Mouse (Mus musculus) lung, embryonic 16.5 days (tissue): ENCODE results near the gene Tspan18. TPM values are rescaled to one million over a fixed set of nuclear protein-coding genes. Genes with fewer than 3 reads are reported as not detected.

ENCODE experiments used
- ATAC-seq: fragments of 200-750 bp; cut with Nextera tagmentation; 2 replicates; pipeline ENCODE4 v1.8.0; 2017; ENCODE audit warnings: low read depth, mild to moderate bottlenecking, moderate library complexity
- H3K27ac ChIP-seq: fragments of 300-500 bp; sonication (generic); 2 replicates; pipeline ENCODE4 v1.5.1; 2014; ENCODE audit warnings: mild to moderate bottlenecking, control low read depth, low read length
- H3K27me3 ChIP-seq: fragments of 300-500 bp; sonication (generic); 2 replicates; pipeline ENCODE4 v1.6.1; 2014; ENCODE audit warnings: low read depth, low read length, mixed read lengths; ENCODE audit not compliant: control insufficient read depth, insufficient read depth
- H3K36me3 ChIP-seq: fragments of 300-500 bp; sonication (generic); 2 replicates; pipeline ENCODE4 v1.6.1; 2014; ENCODE audit warnings: low read length; ENCODE audit not compliant: control insufficient read depth, insufficient read depth
- H3K4me1 ChIP-seq: fragments of 300-500 bp; sonication (generic); replicated peaks from 2 replicates; pipeline ENCODE4 v1.6.1; 2014; ENCODE audit warnings: low read length, mixed read lengths; ENCODE audit not compliant: control insufficient read depth, insufficient read depth
- H3K4me2 ChIP-seq: fragments of 300-500 bp; sonication (generic); 2 replicates; pipeline ENCODE4 v1.6.1; 2014; ENCODE audit warnings: low read depth, low read length, control low read depth
- H3K4me3 ChIP-seq: fragments of 300-500 bp; sonication (generic); 2 replicates; pipeline ENCODE4 v1.5.1; 2014; ENCODE audit warnings: mild to moderate bottlenecking, low read length, control low read depth
- H3K9ac ChIP-seq: fragments of 300-500 bp; sonication (generic); 2 replicates; pipeline ENCODE4 v1.6.1; 2014; ENCODE audit warnings: low read length, control low read depth
- H3K9me3 ChIP-seq: fragments of 300-500 bp; sonication (generic); 2 replicates; pipeline ENCODE4 v1.6.1; 2016; ENCODE audit warnings: low read length; ENCODE audit not compliant: control insufficient read depth
- WGBS: fragments of 180-500 bp; shearing (Covaris S2); extraction: QIAGEN DNeasy Blood & Tissue Kit; methylation state at CpG from one replicate; pipeline ENCODE4 v1.1.7; 2014; 5-methylcytosine and 5-hydroxymethylcytosine counted together
- polyA plus RNA-seq: library from polyadenylated mRNA; unstranded; fragments of >200 nt; fragmentation: Nextera tagmentation; extraction: Ambion mirVana; gene quantifications from 2 replicates; pipeline ENCODE4 v1.2.1, GENCODE M21; 2015

Tspan18 gene
- polyA plus RNA-seq, 1 experiment from 2014 or later: 29.7 TPM

DNA sequence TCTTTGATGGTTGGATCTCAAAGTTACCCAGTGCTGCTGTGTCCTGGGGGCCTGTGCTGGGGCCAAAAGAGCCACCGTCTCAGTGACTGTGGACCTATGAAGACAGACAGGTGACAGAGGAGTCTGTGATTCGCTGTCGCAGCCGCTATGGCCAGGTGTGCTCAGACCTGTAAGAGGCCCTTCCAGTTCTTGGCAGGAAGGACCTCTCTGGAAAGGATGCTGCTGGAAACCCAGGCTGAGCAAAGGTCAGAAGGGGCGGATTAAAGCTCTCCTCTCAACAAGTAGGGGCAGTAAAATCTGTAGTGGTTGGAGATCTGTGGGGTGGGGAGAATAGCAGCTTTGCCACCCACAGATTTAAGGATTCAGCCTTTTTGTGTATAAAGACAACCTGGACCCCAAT is 154.7 kb downstream of the Tspan18 start:
- H3K4me2 ChIP-seq: no peak overlapping the region
- H3K27ac ChIP-seq: no peak overlapping the region
- H3K4me3 ChIP-seq: no peak overlapping the region
- ATAC-seq: no peak
- 69% methylated on average over 5 of the region's 5 CpGs for WGBS
- H3K4me1 ChIP-seq: peaks cover 20% of the 10 kb centered on the region
- no peak overlapping the region for H3K9ac ChIP-seq
- H3K27me3 ChIP-seq: peaks cover 12% of the 10 kb centered on the region
- H3K36me3 ChIP-seq: no peaks in the 10 kb centered on the region
- H3K9me3 ChIP-seq: no peaks in the 10 kb centered on the region

DNA sequence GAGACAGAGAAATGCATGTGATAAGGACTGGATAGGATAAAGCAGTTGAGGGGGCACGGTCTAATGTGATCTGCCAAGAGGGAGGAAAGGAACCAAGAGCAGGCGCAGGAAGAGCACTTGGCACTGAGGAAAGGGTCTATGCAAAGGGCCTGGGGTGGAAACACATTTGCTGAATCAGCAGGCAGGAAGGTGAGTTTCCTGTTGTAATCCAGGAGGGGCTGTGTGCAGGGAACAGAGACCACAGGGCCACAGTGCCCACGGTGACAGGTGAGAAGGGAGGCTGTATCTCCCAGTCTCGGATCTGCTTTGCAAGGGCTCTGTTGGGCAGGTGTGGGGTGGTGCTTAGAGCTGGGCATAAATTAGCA is 156.0 kb downstream of the Tspan18 start:
- no peak for ATAC-seq
- Histone ChIP-seq H3K9me3 (no peaks in the 10 kb centered on the region), H3K4me2 (no peak overlapping the region), H3K36me3 (no peaks in the 10 kb centered on the region), H3K27ac (no peak overlapping the region), H3K27me3 (peaks cover 12% of the 10 kb centered on the region), H3K9ac (no peak overlapping the region), H3K4me1 (peaks cover 23% of the 10 kb centered on the region), H3K4me3 (no peak overlapping the region)
- WGBS: 79% methylated on average over 4 of the region's 4 CpGs

DNA sequence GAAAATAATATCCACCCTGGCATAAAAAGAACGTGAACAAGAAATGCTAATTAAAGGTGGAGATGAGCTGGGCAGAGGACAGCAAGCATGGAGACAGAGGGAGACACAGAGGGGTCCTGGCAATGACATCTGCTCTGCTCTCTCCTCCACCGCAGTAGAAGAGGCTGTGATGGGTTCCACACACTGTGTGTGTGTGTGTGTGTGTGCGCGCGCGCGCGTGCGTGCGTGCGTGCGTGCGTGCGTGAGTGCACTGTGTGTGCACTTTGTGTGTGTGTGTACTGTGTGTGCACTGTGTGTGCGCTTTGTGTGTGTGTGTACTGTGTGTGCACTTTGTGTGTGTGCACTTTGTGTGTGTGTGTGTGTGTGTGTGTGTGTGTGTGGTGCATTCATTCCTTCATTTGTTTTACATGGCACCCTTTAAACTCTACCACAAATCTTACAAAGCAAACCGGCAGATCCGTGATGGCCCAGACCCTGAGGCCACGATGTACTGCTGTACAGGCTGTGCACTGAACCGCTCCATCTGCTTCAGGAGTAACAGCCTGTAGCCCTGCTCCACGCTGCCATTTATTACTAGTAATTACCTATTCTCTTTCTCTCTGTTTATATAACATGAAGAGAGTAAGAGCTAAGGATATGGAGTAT is 156.5 kb downstream of the Tspan18 start:
- Histone ChIP-seq H3K4me2 (no peak overlapping the region), H3K27ac (no peak overlapping the region), H3K9ac (no peak overlapping the region), H3K9me3 (no peaks in the 10 kb centered on the region), H3K4me1 (peaks cover 23% of the 10 kb centered on the region), H3K27me3 (peaks cover 12% of the 10 kb centered on the region), H3K4me3 (no peak overlapping the region), H3K36me3 (no peaks in the 10 kb centered on the region)
- WGBS: 76% methylated on average over 20 of the region's 20 CpGs
- ATAC-seq: no peak

DNA sequence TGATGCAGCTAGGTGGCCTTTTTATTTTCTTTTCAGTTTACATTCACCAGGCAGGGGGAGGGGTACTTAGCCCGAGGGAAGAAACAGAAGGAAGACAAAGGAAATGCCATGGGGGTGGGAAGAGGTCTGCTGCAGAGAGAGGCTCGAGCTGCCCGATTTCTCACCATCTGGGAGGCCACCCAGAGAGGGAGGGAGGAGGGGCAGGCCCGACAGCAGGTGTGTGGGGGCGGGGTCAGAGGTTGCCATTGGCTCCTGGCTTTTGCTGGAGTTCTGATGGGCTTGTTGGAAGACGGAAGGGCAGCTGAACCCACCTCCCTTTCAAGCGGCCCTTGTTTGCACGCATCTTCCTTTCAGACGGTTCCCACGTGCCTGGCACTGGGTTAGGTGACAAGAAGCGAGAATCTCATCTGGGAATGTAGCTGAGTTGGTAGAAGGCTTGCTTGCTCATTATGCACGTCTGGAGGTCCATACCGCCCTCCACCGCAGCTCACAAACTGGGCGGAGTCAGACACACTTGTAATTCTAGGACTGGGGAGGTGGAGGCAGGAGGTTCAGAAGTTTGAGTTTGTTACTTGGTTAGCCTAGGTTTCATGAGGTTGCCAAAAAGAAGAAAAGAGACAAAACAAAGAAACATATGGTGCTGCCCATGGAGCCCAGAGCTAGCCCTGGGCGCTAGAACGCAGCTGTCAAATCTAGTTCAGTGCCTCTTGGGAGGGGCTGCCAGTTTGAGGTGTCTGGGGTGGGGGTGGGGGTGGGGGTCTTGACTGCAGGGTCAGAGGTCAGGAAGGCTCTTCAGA is 157.2 kb downstream of the Tspan18 start:
- 11% methylated on average over 17 of the region's 17 CpGs for WGBS
- no peaks in the 10 kb centered on the region for H3K36me3 ChIP-seq
- no peak overlapping the region for H3K27ac ChIP-seq
- H3K4me2 ChIP-seq: peak overlapping the region; percentile 42
- peaks cover 12% of the 10 kb centered on the region for H3K27me3 ChIP-seq
- H3K4me1 ChIP-seq: peaks cover 23% of the 10 kb centered on the region
- peak overlapping the region; percentile 16; the same call in 1 of the 2 replicates for H3K4me3 ChIP-seq
- no peaks in the 10 kb centered on the region for H3K9me3 ChIP-seq
- no peak overlapping the region for H3K9ac ChIP-seq
- peak; percentile 32; the same call in 1 of the 2 replicates for ATAC-seq

DNA sequence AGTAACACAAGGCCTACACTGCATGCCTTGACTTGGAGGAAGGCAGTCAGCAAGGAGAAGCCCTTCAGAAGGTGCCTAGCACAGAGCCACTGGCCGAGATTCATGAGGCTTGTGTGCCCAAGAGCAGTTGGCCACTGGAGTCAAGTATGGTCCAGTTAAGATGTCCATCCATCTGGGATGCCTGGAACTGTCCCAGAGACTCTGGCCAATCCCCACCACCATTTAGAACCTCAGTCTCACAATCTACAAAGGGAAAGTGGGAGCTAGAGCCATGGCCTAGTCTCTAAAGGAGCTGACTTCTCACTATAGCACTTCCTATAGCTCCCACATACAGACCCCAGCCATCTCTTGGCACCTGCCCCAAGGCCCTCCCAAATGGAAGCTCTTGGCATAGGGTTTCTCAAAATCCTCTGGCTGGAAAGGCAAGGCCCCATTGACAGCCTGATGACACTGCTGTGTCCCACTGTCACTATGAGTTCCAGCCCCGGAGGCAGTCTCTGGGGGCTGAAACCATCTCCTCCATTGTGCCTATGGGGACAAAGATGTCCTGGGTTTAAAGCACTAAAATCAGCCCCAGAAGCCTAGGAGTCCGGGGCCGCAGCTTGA is 158.0 kb downstream of the Tspan18 start:
- Histone ChIP-seq H3K4me2 (no peak overlapping the region), H3K4me3 (no peak overlapping the region), H3K9ac (no peak overlapping the region), H3K27ac (no peak overlapping the region), H3K36me3 (no peaks in the 10 kb centered on the region), H3K27me3 (peaks cover 12% of the 10 kb centered on the region), H3K9me3 (no peaks in the 10 kb centered on the region), H3K4me1 (peaks cover 24% of the 10 kb centered on the region)
- no peak for ATAC-seq
- WGBS: 30% methylated on average over 4 of the region's 4 CpGs

DNA sequence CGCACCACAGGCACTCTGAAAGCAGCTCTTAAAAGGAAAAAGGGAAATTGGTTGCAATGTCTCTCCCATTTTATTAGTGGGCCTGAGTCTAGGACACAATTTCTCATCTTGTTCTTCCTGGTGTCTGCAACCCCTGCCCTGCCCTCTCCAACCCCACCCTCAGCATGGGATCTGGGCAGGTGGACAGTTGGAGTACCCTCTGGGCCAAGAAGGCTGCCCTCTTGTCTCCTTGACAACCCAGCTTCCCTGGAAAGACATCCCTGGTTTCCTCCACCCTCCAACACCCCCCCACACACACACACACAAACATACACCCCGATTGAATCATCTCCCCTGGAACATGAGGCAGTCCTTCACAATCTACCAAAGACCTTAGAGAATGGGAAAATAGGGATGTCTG is 158.6 kb downstream of the Tspan18 start:
- no peaks in the 10 kb centered on the region for H3K36me3 ChIP-seq
- no peak overlapping the region for H3K4me2 ChIP-seq
- no peak overlapping the region for H3K9ac ChIP-seq
- ATAC-seq: no peak
- WGBS: 67% methylated on average over 2 of the region's 2 CpGs
- H3K27ac ChIP-seq: no peak overlapping the region
- peaks cover 12% of the 10 kb centered on the region for H3K27me3 ChIP-seq
- no peak overlapping the region for H3K4me3 ChIP-seq
- H3K9me3 ChIP-seq: no peaks in the 10 kb centered on the region
- peaks cover 26% of the 10 kb centered on the region for H3K4me1 ChIP-seq

DNA sequence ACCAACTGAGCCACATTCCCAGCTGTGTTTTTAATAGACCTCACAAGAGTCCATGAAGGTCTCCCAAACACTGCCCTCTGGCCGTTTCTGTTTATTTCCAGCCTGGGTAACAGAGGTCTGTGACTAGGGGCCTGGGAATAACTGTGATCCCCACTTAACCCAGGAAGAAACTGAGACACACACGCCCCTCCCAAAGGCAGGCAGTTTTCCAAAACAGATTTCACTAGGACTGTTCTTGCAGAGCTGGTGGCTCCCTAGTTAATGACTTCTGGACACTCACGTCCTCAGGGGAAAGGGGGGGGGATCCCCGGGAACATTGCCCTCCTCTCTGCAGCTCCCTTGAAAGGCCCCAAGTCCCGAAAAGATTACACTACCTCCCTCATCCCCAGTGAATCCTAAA is 159.0 kb downstream of the Tspan18 start:
- Histone ChIP-seq H3K9me3 (no peaks in the 10 kb centered on the region), H3K4me2 (no peak overlapping the region), H3K4me1 (peaks cover 26% of the 10 kb centered on the region), H3K36me3 (no peaks in the 10 kb centered on the region), H3K4me3 (no peak overlapping the region), H3K27me3 (peaks cover 12% of the 10 kb centered on the region), H3K9ac (no peak overlapping the region), H3K27ac (no peak overlapping the region)
- WGBS: 31% methylated on average over 5 of the region's 5 CpGs
- ATAC-seq: peak; percentile 57

DNA sequence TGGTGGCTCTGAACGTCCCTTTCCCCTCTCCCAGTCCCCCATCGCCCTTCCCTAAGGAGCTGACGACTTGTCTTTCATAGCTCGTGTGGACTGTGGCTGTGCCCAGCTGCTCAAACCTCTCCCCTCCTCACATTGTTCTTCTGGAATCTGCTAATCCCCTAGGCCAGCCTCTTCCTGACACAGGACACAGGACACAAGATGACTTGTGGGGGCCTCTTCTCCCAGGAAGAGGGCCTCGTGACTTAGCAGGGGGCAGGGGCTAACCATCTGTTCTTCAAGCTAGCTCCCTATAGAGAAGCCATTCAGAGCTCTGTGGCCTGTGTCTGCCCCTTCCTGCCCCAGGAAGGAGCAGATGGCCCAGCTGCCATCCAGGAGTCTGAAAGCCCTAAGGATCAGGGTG is 160.1 kb downstream of the Tspan18 start:
- no peak overlapping the region for H3K4me2 ChIP-seq
- H3K27ac ChIP-seq: no peak overlapping the region
- H3K27me3 ChIP-seq: peaks cover 8% of the 10 kb centered on the region
- H3K4me1 ChIP-seq: peaks cover 26% of the 10 kb centered on the region
- no peaks in the 10 kb centered on the region for H3K9me3 ChIP-seq
- 36% methylated on average over 5 of the region's 5 CpGs for WGBS
- no peaks in the 10 kb centered on the region for H3K36me3 ChIP-seq
- ATAC-seq: no peak
- no peak overlapping the region for H3K4me3 ChIP-seq
- H3K9ac ChIP-seq: no peak overlapping the region

DNA sequence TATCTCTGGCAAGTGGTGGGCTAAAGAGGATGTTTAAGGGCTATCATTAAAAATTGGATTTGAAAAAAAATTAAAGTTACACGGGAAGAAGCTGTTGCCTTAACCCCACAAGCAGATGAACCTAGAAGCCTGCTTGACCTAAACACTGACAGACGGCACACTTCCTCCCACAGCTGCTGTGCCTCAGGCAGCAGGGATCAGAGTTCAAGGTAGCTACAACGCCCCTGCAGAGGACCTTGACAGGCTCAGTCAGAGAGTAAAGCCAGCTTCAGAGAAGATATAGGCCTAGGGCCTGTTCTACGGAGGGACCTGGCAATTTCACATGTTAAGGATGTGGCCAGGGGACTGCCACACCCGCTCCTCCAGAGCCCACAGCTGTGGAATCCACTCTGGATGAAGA is 161.8 kb downstream of the Tspan18 start:
- Histone ChIP-seq H3K9ac (no peak overlapping the region), H3K36me3 (no peaks in the 10 kb centered on the region), H3K4me3 (no peak overlapping the region), H3K27ac (no peak overlapping the region), H3K4me1 (peaks cover 26% of the 10 kb centered on the region), H3K4me2 (no peak overlapping the region), H3K9me3 (no peaks in the 10 kb centered on the region), H3K27me3 (no peaks in the 10 kb centered on the region)
- no peak for ATAC-seq
- WGBS: 46% methylated on average over 5 of the region's 5 CpGs
